In genomic region chr3:158077828-158078227, GRCm38 (mm10) we compare ENCODE assay signal across 16 mouse cellular contexts.
"Had no signal": no experiment of that assay in that cellular context is flagged by ENCODE, and none has a peak within 500 bp of the region (broad histone marks: within the 10 kb centered on the region; RNA-seq: fewer than 3 reads in every experiment).

No protein-coding gene starts in this region.

- H3K9ac ChIP-seq: neural tube, embryonic 12.5 days; neural tube, embryonic 13.5 days; neural tube, embryonic 15.5 days; stomach, embryonic 15.5 days had no signal

- H3K4me3 ChIP-seq: neural tube, embryonic 12.5 days; neural tube, embryonic 13.5 days; neural tube, embryonic 15.5 days; stomach, embryonic 15.5 days had no signal

- H3K36me3 ChIP-seq: neural tube, embryonic 12.5 days; neural tube, embryonic 13.5 days; neural tube, embryonic 15.5 days; stomach, embryonic 15.5 days had no signal

- H3K9me3 ChIP-seq: neural tube, embryonic 12.5 days; neural tube, embryonic 13.5 days; neural tube, embryonic 15.5 days; stomach, embryonic 15.5 days had no signal

- H3K4me2 ChIP-seq: neural tube, embryonic 12.5 days; neural tube, embryonic 13.5 days; neural tube, embryonic 15.5 days; stomach, embryonic 15.5 days had no signal

- DNase-seq: retina, postnatal 1 day; right cerebral cortex, adult 18-20 months; right cerebral cortex, postnatal 14 days; right cerebral cortex, postnatal 25 days; right cerebral cortex, postnatal 4 days; thymus, adult 18-20 months; thymus, adult 2 months; thymus, postnatal 14 days; thymus, postnatal 25 days; thymus, postnatal 36 days; thymus, postnatal 4 days had no signal

- H3K27me3 ChIP-seq: neural tube, embryonic 12.5 days; neural tube, embryonic 13.5 days; neural tube, embryonic 15.5 days; stomach, embryonic 15.5 days had no signal

- H3K27ac ChIP-seq: neural tube, embryonic 12.5 days; neural tube, embryonic 13.5 days; neural tube, embryonic 15.5 days; stomach, embryonic 15.5 days; stomach, postnatal 0 days had no signal

- H3K4me1 ChIP-seq: neural tube, embryonic 12.5 days; neural tube, embryonic 13.5 days; neural tube, embryonic 15.5 days; stomach, embryonic 15.5 days had no signal
